Mouse (Mus musculus): ENCODE results near the gene Phrf1.
"Not testable (repeated sequence)": the region's sequence is repeated elsewhere in the genome, so short reads cannot be mapped to it uniquely, and the experiment has no call there.

The Phrf1 gene

GRCm38 (mm10) chr7:141213605-141214235 lies 14.9 kb upstream of the Phrf1 start, which contains the start of gene Lmntd2:
Gene Lmntd2, minus strand, starts transcription at chr7:141214080.
- DNase-seq (ENCODE audit: low spot score) = no peak

GRCm38 (mm10) chr7:141214310-141214709 lies 14.3 kb upstream of the Phrf1 start:
- no peak for DNase-seq (ENCODE audit: low spot score)

DNA sequence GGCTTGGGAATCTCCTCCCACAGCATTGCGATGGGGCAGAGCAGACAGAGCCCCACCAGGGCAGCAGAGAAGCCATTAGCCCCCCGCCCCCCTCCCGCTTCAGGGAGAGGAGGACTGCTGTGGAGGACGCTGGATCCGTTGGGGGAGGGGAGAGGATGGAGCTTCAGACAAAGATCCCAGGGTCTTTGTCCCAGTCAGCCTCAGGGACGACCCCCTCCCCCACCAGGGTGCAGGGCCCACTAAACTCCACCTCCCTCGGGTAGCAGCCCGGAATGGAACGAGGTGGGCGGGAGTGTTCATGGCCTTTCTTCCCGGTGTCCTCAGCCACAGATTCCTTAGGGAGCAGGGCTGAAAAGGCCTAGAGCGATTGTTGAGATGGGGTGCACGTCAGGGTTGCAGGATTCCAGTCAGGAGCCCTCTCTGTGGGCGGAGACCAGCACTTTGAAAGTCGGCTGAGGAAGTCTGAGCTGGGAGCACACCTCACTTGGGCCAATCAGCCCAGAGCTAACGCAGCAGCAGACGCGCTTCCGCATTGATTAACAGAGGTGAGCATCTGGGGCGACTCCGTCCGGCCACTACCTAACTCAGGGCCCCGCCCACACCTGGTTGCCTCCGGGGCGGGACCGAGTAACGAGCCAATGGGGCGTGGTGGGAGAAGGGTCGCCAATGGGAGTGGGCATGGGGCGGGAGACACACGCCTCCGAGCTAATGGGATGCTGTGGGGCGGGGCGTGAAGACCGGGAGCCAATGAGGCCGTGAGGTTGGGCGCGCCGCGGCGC lies 13.3 kb upstream of the Phrf1 start, which contains the start of gene Rassf7:
TSS of gene Rassf7 (plus strand) at position 760 of the 779 bp plus-strand sequence.
- DNase-seq (ENCODE audit: low spot score) = peak; percentile 94

GRCm38 (mm10) chr7:141215880-141216733 lies 12.5 kb upstream of the Phrf1 start:
- no peak for DNase-seq (ENCODE audit: low spot score)

DNA sequence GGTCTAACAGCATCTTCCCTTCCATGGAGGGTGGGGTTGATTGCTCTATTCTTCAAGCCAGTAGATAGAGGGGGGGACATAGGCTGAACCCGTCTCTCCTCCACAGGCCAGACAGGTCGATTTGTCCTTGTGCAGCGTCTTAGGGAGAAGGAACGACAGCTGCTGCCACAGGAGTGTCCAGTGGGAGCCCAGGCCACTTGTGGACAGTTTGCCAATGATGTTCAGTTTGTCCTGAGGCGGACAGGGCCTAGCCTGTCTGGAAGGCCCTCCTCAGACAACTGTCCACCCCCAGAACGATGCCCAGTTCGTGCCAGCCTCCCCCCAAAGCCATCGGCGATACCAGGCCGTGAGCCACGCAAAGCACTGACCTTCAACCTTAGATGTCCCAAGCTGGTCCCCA lies 11.7 kb upstream of the Phrf1 start:
- DNase-seq (ENCODE audit: low spot score) = no peak

GRCm38 (mm10) chr7:141217343-141218013 lies 11.1 kb upstream of the Phrf1 start:
- no peak for DNase-seq (ENCODE audit: low spot score)

GRCm38 (mm10) chr7:141218141-141218540 lies 10.4 kb upstream of the Phrf1 start:
- DNase-seq (ENCODE audit: low spot score) = no peak

- DNase-seq (ENCODE audit: low spot score) = no peak
These were observed 9.9 kb upstream of the Phrf1 start for GRCm38 (mm10) chr7:141218557-141219133.

DNA sequence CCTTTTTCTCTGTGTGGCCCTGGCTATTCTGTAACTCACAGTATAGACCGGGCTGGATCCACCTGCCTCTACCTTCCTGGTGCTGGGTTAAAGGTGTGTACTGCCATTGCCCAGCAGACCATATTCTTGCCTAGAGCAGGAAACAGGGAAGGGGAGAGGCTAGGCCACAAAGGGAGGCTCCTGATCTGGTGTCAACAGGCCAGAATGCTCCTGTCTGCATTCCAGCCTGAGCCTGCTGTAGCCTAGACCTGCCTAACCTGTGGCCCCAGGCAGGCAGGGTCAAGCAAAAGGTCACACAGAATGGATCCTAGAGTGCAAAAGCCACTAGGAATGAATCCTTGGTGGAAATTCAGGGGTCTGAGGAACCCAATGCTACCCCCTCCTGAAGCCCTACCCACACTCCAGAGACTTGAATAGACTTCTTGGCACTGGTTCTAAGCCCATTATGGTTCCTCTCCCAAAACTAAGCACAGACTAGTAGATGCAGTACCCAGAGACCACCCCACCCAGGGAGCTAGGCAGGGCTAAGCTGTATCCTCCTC lies 9.0 kb upstream of the Phrf1 start:
- no peak for DNase-seq (ENCODE audit: low spot score)

DNA sequence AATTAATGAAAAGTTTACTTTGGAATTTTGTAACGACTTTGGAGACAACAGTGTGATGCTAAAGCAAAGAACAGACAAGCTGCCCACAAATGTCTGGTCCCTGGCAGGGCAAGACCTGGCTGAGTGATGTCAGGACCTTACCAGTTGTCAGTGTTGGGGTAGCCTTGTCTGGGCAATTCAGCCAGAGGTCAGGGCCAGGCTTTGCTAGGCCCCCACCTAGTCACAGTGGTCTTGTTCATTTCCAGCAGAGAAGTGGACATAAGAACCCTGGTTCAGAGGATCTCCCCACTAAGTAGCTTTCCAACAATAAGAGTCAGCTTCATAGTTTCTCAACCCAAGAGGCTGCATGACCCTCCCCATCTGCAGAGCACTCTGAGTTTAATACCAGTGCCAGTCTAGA lies 8.2 kb upstream of the Phrf1 start:
- no peak for DNase-seq (ENCODE audit: low spot score)

- DNase-seq (ENCODE audit: low spot score) = peak; percentile 99
These were observed 7.1 kb upstream of the Phrf1 start for GRCm38 (mm10) chr7:141221249-141222125.

DNA sequence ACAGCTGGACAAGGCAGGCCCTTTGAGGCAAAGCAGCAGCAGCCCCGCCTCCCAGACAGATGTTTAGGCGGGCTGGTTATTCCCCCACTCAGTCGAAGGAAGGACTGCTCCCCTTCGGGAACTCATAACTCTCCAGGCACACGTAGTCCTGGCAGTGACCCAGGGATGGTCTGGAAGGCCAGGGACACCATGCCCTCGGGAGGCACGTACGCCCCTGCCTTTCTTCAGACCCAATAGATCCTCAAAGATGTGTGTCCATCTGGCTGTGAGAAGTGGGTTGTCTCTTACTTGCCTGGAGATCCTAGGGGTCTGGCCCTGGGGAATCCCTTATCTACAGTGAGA lies 6.5 kb upstream of the Phrf1 start:
- no peak for DNase-seq (ENCODE audit: low spot score)

DNA sequence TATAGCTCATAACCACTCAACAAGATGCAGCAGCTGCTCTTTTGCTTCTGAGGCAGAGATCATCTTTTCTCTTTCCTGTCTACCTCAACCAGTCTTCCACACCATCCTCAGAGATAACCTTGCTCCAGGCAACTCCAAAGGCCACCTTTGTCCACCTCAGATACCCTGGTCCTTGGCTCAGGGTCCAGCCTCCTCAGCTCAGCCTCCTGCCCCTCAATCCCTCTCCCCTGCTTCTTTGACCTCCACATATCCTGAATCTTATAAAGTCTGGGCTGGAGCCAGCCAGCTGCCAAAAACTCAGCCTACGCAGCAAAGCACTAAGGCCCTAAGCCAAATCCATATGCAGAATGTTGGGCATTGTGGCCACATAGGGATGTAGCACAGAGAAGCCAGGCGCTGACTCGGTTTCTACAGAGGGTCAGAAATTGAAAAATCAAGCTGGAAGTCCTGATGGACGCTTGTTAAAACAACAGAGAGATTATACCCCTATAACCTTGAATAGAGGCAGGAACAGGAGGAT lies 5.8 kb upstream of the Phrf1 start:
- DNase-seq (ENCODE audit: low spot score) = no peak

GRCm38 (mm10) chr7:141226535-141226934 lies 2.0 kb upstream of the Phrf1 start:
- no peak for DNase-seq (ENCODE audit: low spot score)

DNA sequence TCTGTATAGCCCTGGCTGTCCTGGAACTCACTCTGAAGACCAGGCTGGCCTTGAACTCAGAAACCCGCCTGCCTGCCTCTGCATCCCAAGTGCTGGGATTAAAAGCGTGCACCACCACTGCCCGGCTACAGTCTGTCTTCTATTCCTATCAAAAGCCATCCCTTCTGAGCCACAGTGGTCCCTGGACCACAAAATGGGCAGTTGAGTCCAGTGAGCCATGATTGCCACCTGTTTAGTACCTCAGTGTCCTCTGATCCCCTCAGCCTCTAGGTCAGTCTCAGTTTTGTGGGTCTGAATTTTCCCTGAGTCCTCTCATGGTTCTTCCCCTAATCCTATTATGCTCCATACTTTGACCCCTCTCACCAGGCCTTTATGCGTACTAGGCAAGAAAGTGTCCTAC lies 788 bp upstream of the Phrf1 start:
- no peak for DNase-seq (ENCODE audit: low spot score)

DNA sequence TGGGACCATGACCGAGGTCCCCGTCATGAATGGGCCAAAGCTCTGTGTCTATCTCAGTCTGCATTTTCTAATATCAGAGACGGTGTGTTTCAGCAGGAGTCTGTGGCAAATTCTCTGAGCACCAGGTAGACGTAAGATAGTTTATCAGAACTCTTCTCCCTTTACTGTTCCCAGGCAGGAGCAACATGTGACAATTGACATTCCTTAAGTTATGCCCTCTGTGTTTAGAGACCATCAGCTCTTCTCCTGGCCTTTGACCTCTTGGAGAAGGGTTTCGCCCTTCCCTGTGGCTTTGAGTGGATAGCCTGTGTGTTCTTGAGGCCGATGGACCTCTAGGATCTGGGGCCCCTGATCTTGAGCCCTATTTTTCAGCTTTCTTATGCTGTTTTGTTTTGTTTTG lies 1.1 kb downstream of the Phrf1 start:
- DNase-seq (ENCODE audit: low spot score) = no peak

DNA sequence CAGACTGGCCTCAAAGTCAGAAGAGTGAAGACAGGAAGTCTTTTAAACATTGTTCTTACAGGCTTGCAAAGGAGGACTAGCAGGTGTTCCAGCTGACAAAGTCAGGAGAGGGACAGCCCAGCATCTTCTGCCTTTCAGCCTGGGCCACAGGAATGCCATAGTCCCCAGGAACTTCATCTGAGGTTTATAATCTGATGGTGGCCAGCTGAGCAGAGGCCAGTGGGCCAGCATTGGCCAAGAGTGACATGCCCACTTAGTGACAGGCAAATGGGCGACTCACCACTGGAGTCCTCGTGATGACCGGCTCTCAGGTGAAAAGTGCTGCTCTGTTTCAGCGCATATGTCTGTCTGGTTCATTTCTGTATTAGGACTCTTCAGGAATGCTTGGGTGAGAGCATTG lies 2.0 kb downstream of the Phrf1 start:
- no peak for DNase-seq (ENCODE audit: low spot score)

DNA sequence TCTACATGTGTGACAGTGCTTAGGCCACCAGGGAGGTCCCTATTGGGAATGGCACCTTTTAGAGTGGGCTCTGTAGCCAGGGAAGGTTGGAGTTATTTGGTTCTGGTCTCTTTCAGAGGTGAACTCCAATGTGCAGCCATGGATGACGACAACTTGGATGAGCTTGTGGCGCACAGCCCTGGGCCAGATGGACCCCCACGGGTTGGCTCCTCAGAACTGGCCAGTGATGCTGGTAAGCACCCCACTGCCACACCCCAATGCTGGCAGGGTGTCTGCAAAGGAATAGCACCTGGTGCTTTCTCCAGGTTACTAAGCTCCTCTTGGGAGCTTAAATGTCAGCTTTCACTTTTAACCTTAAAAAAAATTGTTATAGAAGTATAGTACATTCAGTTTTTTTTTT lies 2.5 kb downstream of the Phrf1 start:
- no peak for DNase-seq (ENCODE audit: low spot score)

DNA sequence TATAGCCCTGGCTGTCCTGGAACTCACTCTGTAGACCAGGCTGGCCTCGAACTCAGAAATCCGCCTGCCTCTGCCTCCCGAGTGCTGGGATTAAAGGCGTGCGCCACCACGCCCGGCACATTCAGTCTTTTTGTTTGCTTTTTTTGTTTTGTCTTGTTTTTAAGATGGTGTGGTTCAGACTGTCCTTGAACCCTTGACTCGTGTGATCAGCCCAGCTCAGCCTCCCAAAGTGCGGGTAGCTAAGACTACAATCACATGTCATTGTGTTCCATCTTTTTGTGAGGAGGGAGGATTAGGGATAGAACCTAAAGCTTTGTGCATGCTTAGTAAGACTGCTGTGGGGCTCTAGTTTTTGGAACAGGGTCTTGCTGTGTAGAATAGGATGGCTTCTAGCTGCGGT lies 3.0 kb downstream of the Phrf1 start:
- no peak for DNase-seq (ENCODE audit: low spot score)

- DNase-seq (ENCODE audit: low spot score) = not testable (repeated sequence)
These were observed 21.9 kb downstream of the Phrf1 start for GRCm38 (mm10) chr7:141250486-141250885.
